Mouse (Mus musculus): ENCODE results near the gene Zhx3. TPM values are rescaled to one million over a fixed set of nuclear protein-coding genes. Genes with fewer than 3 reads are reported as not detected.

Gene Zhx3
- total RNA-seq, 1 experiment = 1.3 TPM

- peaks cover 13 to 27% of the 10 kb centered on the region in 2 experiments for H3K4me1 ChIP-seq (ENCODE audit: control insufficient read depth in 2 of 2, insufficient read depth in 2 of 2, low read length in 2 of 2, poor library complexity in 1 of 2)
Measured at GRCm38 (mm10) chr2:160740521-160741156, 132.2 kb downstream of the Zhx3 start.

GRCm38 (mm10) chr2:160739647-160740356, 133.0 kb downstream of the Zhx3 start:
- in situ Hi-C loops (cut with MboI; ENCODE audit: low sequenced_read_pairs in 2 of 2, unreplicated experiment in 2 of 2) = no loop called here
- Histone ChIP-seq H3K4me1 (ENCODE audit: control insufficient read depth in 2 of 2, insufficient read depth in 2 of 2, low read length in 2 of 2, poor library complexity in 1 of 2) (peaks cover 15 to 34% of the 10 kb centered on the region in 2 experiments), H3K9me3 (ENCODE audit: control insufficient read depth, insufficient read depth, low read depth, low read length) (no peaks in the 10 kb centered on the region), H3K9ac (ENCODE audit: insufficient read depth, low read depth, low read length, poor library complexity, severe bottlenecking) (no peak overlapping the region), H3K36me3 (ENCODE audit: control insufficient read depth, insufficient read depth, low read length, poor library complexity, severe bottlenecking) (peaks cover 3% of the 10 kb centered on the region; the same call in 1 of the 2 replicates), H3K4me3 (ENCODE audit: insufficient read depth in 1 of 2, low read depth in 1 of 2, low read length in 2 of 2, poor library complexity in 1 of 2, severe bottlenecking in 1 of 2) (no peak overlapping the region), H3K27ac (ENCODE audit: insufficient read depth, low read depth, low read length, poor library complexity, severe bottlenecking) (no peak overlapping the region)
- no peak for TF ChIP-seq ZC3H11A (IDR thresholded peaks at IDR 0.05; ENCODE audit: borderline replicate concordance, low read depth, low read length)
- TF ChIP-seq CHD2 (IDR thresholded peaks at IDR 0.05; ENCODE audit: low read depth, low read length) = no peak
- TF ChIP-seq HCFC1 (IDR thresholded peaks at IDR 0.05; ENCODE audit: borderline replicate concordance, insufficient read depth, low read length) = no peak
- TF ChIP-seq ZNF384 (IDR thresholded peaks at IDR 0.05; ENCODE audit: low read depth, low read length) = no peak
- TF ChIP-seq MAFK (IDR thresholded peaks at IDR 0.05; ENCODE audit: insufficient read depth, low read depth, low read length) = no peak
- no peak for DNase-seq (ENCODE audit: low read depth, low spot score)

More at GRCm38 (mm10) chr2:160740521-160741156, 132.2 kb downstream of the Zhx3 start:
- no peaks in the 10 kb centered on the region for H3K9me3 ChIP-seq (ENCODE audit: control insufficient read depth, insufficient read depth, low read depth, low read length)
- TF ChIP-seq ZC3H11A (IDR thresholded peaks at IDR 0.05; ENCODE audit: borderline replicate concordance, low read depth, low read length) (no peak), HCFC1 (IDR thresholded peaks at IDR 0.05; ENCODE audit: borderline replicate concordance, insufficient read depth, low read length) (no peak), CHD2 (IDR thresholded peaks at IDR 0.05; ENCODE audit: low read depth, low read length) (no peak), ZNF384 (IDR thresholded peaks at IDR 0.05; ENCODE audit: low read depth, low read length) (no peak), MAFK (IDR thresholded peaks at IDR 0.05; ENCODE audit: insufficient read depth, low read depth, low read length) (no peak)
- DNase-seq (ENCODE audit: low read depth, low spot score) = no peak
- in situ Hi-C loops (cut with MboI; ENCODE audit: low sequenced_read_pairs in 2 of 2, unreplicated experiment in 2 of 2) = no loop called here
- no peak overlapping the region for H3K27ac ChIP-seq (ENCODE audit: insufficient read depth, low read depth, low read length, poor library complexity, severe bottlenecking)
- H3K4me3 ChIP-seq (ENCODE audit: insufficient read depth in 1 of 2, low read depth in 1 of 2, low read length in 2 of 2, poor library complexity in 1 of 2, severe bottlenecking in 1 of 2) = no peak overlapping the region
- no peak overlapping the region for H3K9ac ChIP-seq (ENCODE audit: insufficient read depth, low read depth, low read length, poor library complexity, severe bottlenecking)
- H3K36me3 ChIP-seq (ENCODE audit: control insufficient read depth, insufficient read depth, low read length, poor library complexity, severe bottlenecking) = peaks cover 5% of the 10 kb centered on the region; the same call in 1 of the 2 replicates

DNA sequence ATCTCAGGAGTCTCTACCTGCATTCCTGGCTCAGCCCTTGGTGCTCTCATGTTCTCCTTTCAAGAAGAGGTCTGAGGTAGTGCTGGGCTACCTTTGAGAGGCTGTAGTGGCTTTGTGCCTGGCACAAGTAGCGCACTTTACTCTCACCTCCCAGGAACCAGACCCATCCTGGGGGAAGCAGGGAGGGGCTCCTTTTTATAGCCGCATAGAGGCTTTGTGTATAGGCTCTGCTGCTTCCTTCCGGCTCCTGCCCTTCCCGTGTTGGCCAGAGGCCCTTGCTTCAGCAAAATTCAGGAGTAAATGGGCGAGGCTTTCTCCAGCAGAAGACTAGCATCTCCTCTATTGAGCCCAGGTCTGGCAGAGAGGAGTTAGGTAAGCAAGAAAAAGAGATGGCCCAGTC, 134.4 kb downstream of the Zhx3 start:
- no peak overlapping the region; the same call in 1 of the 2 replicates for H3K27ac ChIP-seq (ENCODE audit: insufficient read depth, low read depth, low read length, poor library complexity, severe bottlenecking)
- H3K4me1 ChIP-seq (ENCODE audit: control insufficient read depth in 2 of 2, insufficient read depth in 2 of 2, low read length in 2 of 2, poor library complexity in 1 of 2) = peaks cover 17 to 34% of the 10 kb centered on the region in 2 experiments
- in situ Hi-C loops (cut with MboI; ENCODE audit: low sequenced_read_pairs in 2 of 2, unreplicated experiment in 2 of 2) = no loop called here
- no peak for DNase-seq (ENCODE audit: low read depth, low spot score)
- H3K9ac ChIP-seq (ENCODE audit: insufficient read depth, low read depth, low read length, poor library complexity, severe bottlenecking) = no peak overlapping the region
- no peaks in the 10 kb centered on the region for H3K9me3 ChIP-seq (ENCODE audit: control insufficient read depth, insufficient read depth, low read depth, low read length)
- TF ChIP-seq ZNF384 (IDR thresholded peaks at IDR 0.05; ENCODE audit: low read depth, low read length) = no peak
- TF ChIP-seq ZC3H11A (IDR thresholded peaks at IDR 0.05; ENCODE audit: borderline replicate concordance, low read depth, low read length) = no peak
- TF ChIP-seq CHD2 (IDR thresholded peaks at IDR 0.05; ENCODE audit: low read depth, low read length) = no peak
- TF ChIP-seq MAFK (IDR thresholded peaks at IDR 0.05; ENCODE audit: insufficient read depth, low read depth, low read length) = no peak
- no peak for TF ChIP-seq HCFC1 (IDR thresholded peaks at IDR 0.05; ENCODE audit: borderline replicate concordance, insufficient read depth, low read length)
- H3K4me3 ChIP-seq (ENCODE audit: insufficient read depth in 1 of 2, low read depth in 1 of 2, low read length in 2 of 2, poor library complexity in 1 of 2, severe bottlenecking in 1 of 2) = no peak overlapping the region
- peaks cover 2% of the 10 kb centered on the region; the same call in 1 of the 2 replicates for H3K36me3 ChIP-seq (ENCODE audit: control insufficient read depth, insufficient read depth, low read length, poor library complexity, severe bottlenecking)

DNA sequence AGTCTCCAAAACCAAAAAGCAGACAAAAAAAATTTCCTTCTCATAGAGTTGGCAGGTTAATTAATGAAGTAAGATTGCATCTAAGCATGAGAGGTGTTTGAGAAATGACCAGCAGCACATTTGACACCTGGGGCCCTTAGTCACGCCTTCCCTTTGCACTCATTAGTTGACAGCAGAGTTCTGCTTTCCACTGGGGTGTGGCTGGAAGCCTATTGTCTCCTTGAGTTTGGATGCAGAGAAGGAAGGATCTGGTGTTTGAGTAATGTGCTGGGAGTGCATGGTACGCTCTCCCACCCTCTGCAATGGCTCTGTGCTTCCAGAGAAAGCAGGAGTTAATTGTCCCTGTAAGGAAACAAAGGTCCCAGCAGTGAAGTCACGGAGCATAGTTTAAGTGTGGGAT, 136.3 kb downstream of the Zhx3 start:
- H3K9me3 ChIP-seq (ENCODE audit: control insufficient read depth, insufficient read depth, low read depth, low read length) = no peaks in the 10 kb centered on the region
- no peak for DNase-seq (ENCODE audit: low read depth, low spot score)
- TF ChIP-seq MAFK (IDR thresholded peaks at IDR 0.05; ENCODE audit: insufficient read depth, low read depth, low read length) (no peak), CHD2 (IDR thresholded peaks at IDR 0.05; ENCODE audit: low read depth, low read length) (no peak), ZNF384 (IDR thresholded peaks at IDR 0.05; ENCODE audit: low read depth, low read length) (no peak), HCFC1 (IDR thresholded peaks at IDR 0.05; ENCODE audit: borderline replicate concordance, insufficient read depth, low read length) (no peak)
- H3K9ac ChIP-seq (ENCODE audit: insufficient read depth, low read depth, low read length, poor library complexity, severe bottlenecking) = no peak overlapping the region
- no peak overlapping the region for H3K27ac ChIP-seq (ENCODE audit: insufficient read depth, low read depth, low read length, poor library complexity, severe bottlenecking)
- in situ Hi-C loops (cut with MboI; ENCODE audit: low sequenced_read_pairs in 2 of 2, unreplicated experiment in 2 of 2) = no loop called here
- H3K4me3 ChIP-seq (ENCODE audit: insufficient read depth in 1 of 2, low read depth in 1 of 2, low read length in 2 of 2, poor library complexity in 1 of 2, severe bottlenecking in 1 of 2) = no peak overlapping the region
- peaks cover 2% of the 10 kb centered on the region; the same call in 1 of the 2 replicates for H3K36me3 ChIP-seq (ENCODE audit: control insufficient read depth, insufficient read depth, low read length, poor library complexity, severe bottlenecking)
- H3K4me1 ChIP-seq (ENCODE audit: control insufficient read depth in 2 of 2, insufficient read depth in 2 of 2, low read length in 2 of 2, poor library complexity in 1 of 2) = peaks cover 14 to 41% of the 10 kb centered on the region in 2 experiments; a peak in 3 of 4 replicates
